Mouse (Mus musculus) CH12.LX (cell line): ENCODE measurements at regions not wholly inside any gene's neighbourhood (a gene's known extent, or its start where the extent isn't known, plus 50 kb on each side); places are given as distances from the start of the nearest gene placed in this dataset.

Experiments used
- CTCF ChIP-seq, 2 experiments: IDR thresholded peaks in 1 of 2; conservative IDR thresholded peaks in 1 of 2; 2 replicates each; pipeline ENCODE4 v1.5.1; 2011 to 2012; ENCODE audit warnings: low read depth in 2 of 2, low read length in 2 of 2, improper control_type of control experiment in 1 of 2, inconsistent platforms in 1 of 2, mild to moderate bottlenecking in 1 of 2, moderate library complexity in 1 of 2
- ELF1 ChIP-seq: IDR thresholded peaks from 2 replicates; pipeline ENCODE4 v1.6.1; 2014; ENCODE audit warnings: low read depth, mild to moderate bottlenecking, inconsistent platforms, low read length, improper control_type of control experiment
- PAX5 ChIP-seq: IDR thresholded peaks from 2 replicates; pipeline ENCODE4 v1.6.1; 2012; ENCODE audit warnings: low read length, inconsistent platforms, mixed read lengths
- POLR2A ChIP-seq: IDR thresholded peaks from 2 replicates; pipeline ENCODE4 v1.6.1; 2011; ENCODE audit warnings: low read depth, mild to moderate bottlenecking, improper control_type of control experiment, low read length
- RCOR1 ChIP-seq: conservative IDR thresholded peaks from 2 replicates; pipeline ENCODE4 v1.6.1; 2012; ENCODE audit warnings: low read depth, mild to moderate bottlenecking, inconsistent platforms, low read length, improper control_type of control experiment
- TCF12 ChIP-seq: IDR thresholded peaks from 2 replicates; pipeline ENCODE4 v1.6.1; 2014; ENCODE audit warnings: low read depth, mild to moderate bottlenecking, inconsistent platforms, low read length, improper control_type of control experiment
- UBTF ChIP-seq: IDR thresholded peaks from 2 replicates; pipeline ENCODE4 v1.6.1; 2012; ENCODE audit warnings: low read depth, mild to moderate bottlenecking, inconsistent platforms, low read length, improper control_type of control experiment, moderate library complexity
- ZC3H11A ChIP-seq: IDR thresholded peaks from 2 replicates; pipeline ENCODE4 v1.6.1; 2012; ENCODE audit warnings: low read depth, mild to moderate bottlenecking, inconsistent platforms, low read length, improper control_type of control experiment

GRCm38 (mm10) chr5:26535556-26535955 is 278.1 kb downstream of the Gm7361 start:
- TF ChIP-seq POLR2A (no peak), PAX5 (no peak), CTCF (conservative IDR thresholded peaks at IDR 0.05 in 1 of 2, IDR thresholded peaks at IDR 0.05 in 1 of 2; ENCODE audit: low read depth in 2 of 2, low read length in 2 of 2) (no peak), RCOR1 (no peak), ELF1 (no peak), UBTF (no peak), TCF12 (no peak), ZC3H11A (no peak)
